Mouse (Mus musculus) midbrain, embryonic 16.5 days (tissue): ENCODE measurements around the gene Mrpl14. TPM values are rescaled to one million over a fixed set of nuclear protein-coding genes. Genes with fewer than 3 reads are reported as not detected.

Experiments
- ATAC-seq: fragments of 200-750 bp; cut with Nextera tagmentation; 2 replicates; pipeline ENCODE4 v1.8.0; 2017; ENCODE audit warnings: moderate TSS enrichment
- H3K27ac ChIP-seq: fragments of 300-500 bp; sonication (generic); 2 replicates; pipeline ENCODE4 v1.5.1; 2014; ENCODE audit warnings: mild to moderate bottlenecking, low read length, mixed read lengths
- H3K27me3 ChIP-seq: fragments of 300-500 bp; sonication (generic); 2 replicates; pipeline ENCODE4 v1.6.1; 2014; ENCODE audit warnings: low read depth, low read length, mixed read lengths; ENCODE audit not compliant: control insufficient read depth, insufficient read depth
- H3K36me3 ChIP-seq: fragments of 300-500 bp; sonication (generic); 2 replicates; pipeline ENCODE4 v1.6.1; 2014; ENCODE audit warnings: mild to moderate bottlenecking, low read length, moderate library complexity, mixed read lengths; ENCODE audit not compliant: control insufficient read depth, insufficient read depth
- H3K4me1 ChIP-seq: fragments of 300-500 bp; sonication (generic); 2 replicates; pipeline ENCODE4 v1.6.1; 2014; ENCODE audit warnings: mild to moderate bottlenecking, low read length, mixed read lengths; ENCODE audit not compliant: control insufficient read depth, insufficient read depth
- H3K4me2 ChIP-seq: fragments of 300-500 bp; sonication (generic); 2 replicates; pipeline ENCODE4 v1.6.1; 2014; ENCODE audit warnings: mild to moderate bottlenecking, low read length, mixed read lengths
- H3K4me3 ChIP-seq: fragments of 300-500 bp; sonication (generic); 2 replicates; pipeline ENCODE4 v1.5.1; 2014; ENCODE audit warnings: low read depth, mild to moderate bottlenecking, low read length, moderate library complexity, mixed read lengths
- H3K9ac ChIP-seq: fragments of 300-500 bp; sonication (generic); 2 replicates; pipeline ENCODE4 v1.6.1; 2014; ENCODE audit warnings: low read depth, low read length, mixed read lengths
- H3K9me3 ChIP-seq: fragments of 300-500 bp; sonication (generic); replicated peaks from 2 replicates; pipeline ENCODE4 v1.6.1; 2014; ENCODE audit warnings: mild to moderate bottlenecking, low read length, mixed read lengths; ENCODE audit not compliant: control insufficient read depth, poor library complexity, severe bottlenecking
- WGBS: fragments of 180-500 bp; shearing (Covaris S2); extraction: QIAGEN DNeasy Blood & Tissue Kit; methylation state at CpG from one replicate; pipeline ENCODE4 v1.1.7; 2014; 5-methylcytosine and 5-hydroxymethylcytosine counted together
- polyA plus RNA-seq: library from polyadenylated mRNA; unstranded; fragments of >200 nt; fragmentation: Nextera tagmentation; extraction: Ambion mirVana; gene quantifications from 2 replicates; pipeline ENCODE4 v1.2.1, GENCODE M21; 2015

Gene Mrpl14
- polyA plus RNA-seq, 1 experiment from 2014 or later, result 115 TPM

- H3K27me3 ChIP-seq, result no peaks in the 10 kb centered on the region
- H3K4me3 ChIP-seq, result no peak overlapping the region
- H3K9me3 ChIP-seq, result no peaks in the 10 kb centered on the region
- H3K4me2 ChIP-seq, result no peak overlapping the region
- H3K36me3 ChIP-seq, result no peaks in the 10 kb centered on the region
- no peak overlapping the region for H3K27ac ChIP-seq
- no peak for ATAC-seq
- WGBS, result 73% methylated on average over 12 of the region's 12 CpGs
- no peak overlapping the region for H3K9ac ChIP-seq
- no peaks in the 10 kb centered on the region for H3K4me1 ChIP-seq
Measured at GRCm38 (mm10) chr17:45746755-45747154, 60.6 kb downstream of the Mrpl14 start.

- 98% methylated on average over 4 of the region's 4 CpGs for WGBS
- Histone ChIP-seq H3K27ac (no peak overlapping the region), H3K9ac (no peak overlapping the region), H3K27me3 (no peaks in the 10 kb centered on the region), H3K4me1 (no peaks in the 10 kb centered on the region), H3K4me2 (no peak overlapping the region), H3K4me3 (no peak overlapping the region), H3K36me3 (no peaks in the 10 kb centered on the region), H3K9me3 (no peaks in the 10 kb centered on the region)
- ATAC-seq, result no peak
Measured at GRCm38 (mm10) chr17:45747293-45747692, 61.2 kb downstream of the Mrpl14 start.

Other genes with a start within 250 kb of the Mrpl14 start
- 2.5 and 3.1 TPM in 2 replicates for gene Spats1, start 210.9 kb upstream of the Mrpl14 start, polyA plus RNA-seq
- 17.6 and 18.2 TPM in 2 replicates for gene Aars2, start 179.5 kb upstream of the Mrpl14 start, polyA plus RNA-seq
- 4.3 and 5.0 TPM in 2 replicates for gene Tcte1, start 162.9 kb upstream of the Mrpl14 start, polyA plus RNA-seq
- 31.0 and 32.5 TPM in 2 replicates for gene Tmem151b, start 136.6 kb upstream of the Mrpl14 start, polyA plus RNA-seq
- 3.6 and 3.7 TPM in 2 replicates for gene Nfkbie, start 130.6 kb upstream of the Mrpl14 start, polyA plus RNA-seq
- gene Slc35b2, start 122.4 kb upstream of the Mrpl14 start, polyA plus RNA-seq, result 76.0 and 79.6 TPM in 2 replicates
- gene Hsp90ab1, start 113.1 kb upstream of the Mrpl14 start, polyA plus RNA-seq, result 1,403 and 1,446 TPM in 2 replicates
- 37.8 and 40.7 TPM in 2 replicates for gene Slc29a1, start 86.7 kb upstream of the Mrpl14 start, polyA plus RNA-seq
- gene Mymx, start 84.2 kb upstream of the Mrpl14 start, polyA plus RNA-seq, result not detected in 2 replicates
- gene Capn11, start 27.0 kb upstream of the Mrpl14 start, polyA plus RNA-seq, result 0.46 and 0.89 TPM in 2 replicates
- 150 and 155 TPM in 2 replicates for gene Tmem63b, start 583 bp downstream of the Mrpl14 start, polyA plus RNA-seq
- gene 1600014C23Rik, start 47.5 kb downstream of the Mrpl14 start, polyA plus RNA-seq, result 0.46 TPM in 1 of 2 replicates, not detected in the other